Mouse (Mus musculus): ENCODE data around the gene Nell1. TPM values are rescaled to one million over a fixed set of nuclear protein-coding genes. Genes with fewer than 3 reads are reported as not detected.

Gene Nell1
- polyA plus RNA-seq, 1 experiment from 2014 or later, result 30.2 TPM

DNA sequence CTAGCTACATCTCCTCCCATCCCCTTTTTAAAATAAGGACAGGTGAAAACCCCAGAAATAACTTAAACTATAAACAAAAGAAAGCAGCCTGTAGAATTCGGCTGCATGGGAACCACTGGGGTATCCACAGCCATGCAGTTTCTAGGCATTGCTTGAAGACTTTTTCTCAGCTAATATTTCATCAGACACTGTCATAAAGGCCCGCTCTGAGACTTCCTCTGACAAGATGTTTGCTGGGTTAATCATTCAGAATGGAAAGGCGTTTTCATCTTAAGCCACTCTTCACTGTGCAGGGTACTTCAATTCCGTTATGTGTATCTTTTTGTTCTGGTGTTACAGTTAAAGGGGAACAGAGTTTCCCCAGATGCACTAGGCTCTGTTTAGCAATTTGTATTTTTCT is 526.9 kb downstream of the Nell1 start:
- H3K27ac ChIP-seq, result no peak overlapping the region

DNA sequence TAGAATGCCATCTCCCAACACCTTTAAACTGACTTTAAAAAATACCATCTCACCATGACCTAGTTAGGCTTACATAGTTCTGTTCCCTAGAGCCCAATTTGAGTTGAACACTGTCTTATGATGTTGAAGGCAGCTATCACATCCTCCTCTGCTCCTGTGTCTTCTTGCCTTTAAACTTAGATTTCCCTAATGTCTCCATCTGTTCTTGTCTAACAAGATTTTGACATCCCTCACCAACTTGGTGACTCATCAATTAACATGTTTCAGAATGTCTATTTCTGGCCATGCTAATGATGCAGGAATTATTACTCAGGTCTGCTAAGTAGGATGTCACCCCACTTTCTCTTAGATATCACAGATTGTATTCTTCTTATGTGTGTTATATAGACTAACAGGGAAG is 532.4 kb downstream of the Nell1 start:
- H3K27me3 ChIP-seq (replicated peaks), result no peaks in the 10 kb centered on the region
- H3K4me1 ChIP-seq, result no peaks in the 10 kb centered on the region
- H3K4me2 ChIP-seq, result no peak overlapping the region
- ATAC-seq (replicated peaks), result no peak
- H3K27ac ChIP-seq, result no peak overlapping the region
- H3K9ac ChIP-seq, result no peak overlapping the region
- H3K9me3 ChIP-seq, result no peaks in the 10 kb centered on the region
- no peaks in the 10 kb centered on the region for H3K36me3 ChIP-seq (replicated peaks)
- H3K4me3 ChIP-seq, result no peak overlapping the region

More for the DNA sequence above, 526.9 kb downstream of the Nell1 start:
- no peak overlapping the region for H3K4me3 ChIP-seq
- H3K9me3 ChIP-seq, result no peaks in the 10 kb centered on the region
- no peak for ATAC-seq (replicated peaks)
- H3K9ac ChIP-seq, result no peak overlapping the region
- WGBS, result 74% methylated on average over 4 of the region's 4 CpGs
- no peaks in the 10 kb centered on the region for H3K27me3 ChIP-seq (replicated peaks)
- H3K4me1 ChIP-seq, result no peaks in the 10 kb centered on the region
- H3K4me2 ChIP-seq, result no peak overlapping the region
- no peaks in the 10 kb centered on the region for H3K36me3 ChIP-seq (replicated peaks)

DNA sequence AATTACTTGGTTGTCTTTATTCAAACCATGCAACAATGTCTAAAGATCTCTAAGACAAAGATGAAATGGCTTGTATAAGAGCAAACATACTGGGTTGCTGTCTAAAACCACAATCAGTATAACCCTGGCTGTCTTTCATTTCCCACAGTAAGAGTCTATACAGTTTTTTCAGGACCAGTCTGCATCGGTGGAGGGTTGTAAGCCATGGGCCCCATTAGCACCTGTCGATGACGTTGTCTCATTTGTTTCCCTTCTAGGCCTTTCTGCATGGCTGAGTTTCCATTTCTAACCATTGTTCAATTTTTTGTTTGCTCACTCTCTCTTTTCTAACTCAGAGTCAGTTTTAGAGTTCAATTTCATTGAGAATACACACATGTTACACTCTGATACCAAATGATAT is 540.2 kb downstream of the Nell1 start:
- ATAC-seq (replicated peaks), result no peak
- Histone ChIP-seq H3K4me1 (no peaks in the 10 kb centered on the region), H3K27ac (no peak overlapping the region), H3K4me3 (no peak overlapping the region), H3K36me3 (replicated peaks) (no peaks in the 10 kb centered on the region), H3K4me2 (no peak overlapping the region), H3K9ac (no peak overlapping the region), H3K9me3 (no peaks in the 10 kb centered on the region), H3K27me3 (replicated peaks) (no peaks in the 10 kb centered on the region)
- WGBS, result 75% methylated on average over 3 of the region's 3 CpGs

DNA sequence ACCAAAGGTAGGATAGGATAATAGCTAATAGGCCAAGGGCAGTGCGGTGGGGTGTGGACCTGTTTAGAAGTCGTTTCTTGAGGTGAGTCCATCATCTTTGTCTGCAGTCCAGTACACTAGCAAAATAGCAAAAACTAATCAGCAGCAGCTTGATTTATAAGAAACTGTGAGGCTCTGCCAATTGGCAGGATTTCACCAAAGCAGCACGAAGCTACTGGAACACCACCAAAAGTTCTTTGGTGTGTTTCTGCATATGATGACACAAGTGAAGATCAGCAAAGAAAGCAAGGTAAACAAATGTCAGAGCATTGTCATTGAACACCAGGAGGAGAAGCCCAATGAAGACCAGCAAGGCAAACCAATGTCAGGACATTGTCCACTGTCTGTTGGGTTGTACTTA is 542.0 kb downstream of the Nell1 start:
- 82% methylated on average over 3 of the region's 3 CpGs for WGBS
- no peak overlapping the region for H3K27ac ChIP-seq
- ATAC-seq (replicated peaks), result no peak
- no peaks in the 10 kb centered on the region for H3K27me3 ChIP-seq (replicated peaks)
- no peak overlapping the region for H3K4me3 ChIP-seq
- H3K36me3 ChIP-seq (replicated peaks), result no peaks in the 10 kb centered on the region
- no peak overlapping the region for H3K9ac ChIP-seq
- no peak overlapping the region for H3K4me2 ChIP-seq
- H3K4me1 ChIP-seq, result no peaks in the 10 kb centered on the region
- H3K9me3 ChIP-seq, result no peaks in the 10 kb centered on the region

DNA sequence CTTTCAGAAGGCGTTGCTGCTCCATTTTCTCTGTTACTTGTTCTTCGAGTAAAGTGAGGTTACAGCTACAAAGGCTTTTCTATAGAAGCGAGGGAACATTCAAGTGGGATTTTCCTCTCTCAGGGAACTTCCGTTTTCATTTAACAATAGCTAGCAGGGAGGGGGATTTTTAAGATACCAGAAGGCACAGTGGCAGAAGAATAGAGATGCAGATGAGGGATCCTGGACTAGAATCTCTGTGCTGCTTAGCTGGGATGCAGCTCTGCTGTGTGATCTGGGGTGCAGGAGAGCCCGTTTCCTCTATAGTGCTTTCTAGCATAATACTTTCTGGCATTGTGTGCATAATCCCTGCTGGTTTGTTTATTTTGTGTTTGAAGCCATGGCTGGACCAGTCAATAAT is 568.7 kb downstream of the Nell1 start:
- no peak for ATAC-seq (replicated peaks)
- 16% methylated on average over 5 of the region's 5 CpGs for WGBS

DNA sequence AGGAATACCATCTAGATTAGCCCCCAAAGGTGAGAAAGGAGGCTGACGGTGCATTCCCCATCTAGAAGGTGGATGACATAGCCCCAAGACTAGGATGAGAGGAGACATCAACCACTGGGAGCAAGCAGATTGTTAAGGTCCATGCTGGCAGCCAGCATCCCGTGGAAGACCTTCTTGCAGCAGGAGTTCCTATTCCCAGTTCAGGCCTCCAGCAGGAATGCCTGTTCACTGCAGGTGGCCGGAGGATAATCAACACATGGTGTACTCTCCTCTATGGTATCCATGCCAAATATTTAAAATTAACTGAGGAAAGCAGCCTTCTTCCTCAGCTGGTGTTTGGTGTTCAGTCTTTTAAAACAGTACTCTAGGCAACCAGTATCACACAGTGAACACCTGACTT is 574.9 kb downstream of the Nell1 start:
- Histone ChIP-seq H3K27ac (no peak overlapping the region), H3K9me3 (no peaks in the 10 kb centered on the region), H3K27me3 (replicated peaks) (no peaks in the 10 kb centered on the region), H3K4me3 (no peak overlapping the region), H3K4me1 (no peaks in the 10 kb centered on the region), H3K36me3 (replicated peaks) (no peaks in the 10 kb centered on the region), H3K9ac (no peak overlapping the region), H3K4me2 (no peak overlapping the region)
- no peak for ATAC-seq (replicated peaks)
- 78% methylated on average over 3 of the region's 3 CpGs for WGBS

More for the DNA sequence above, 568.7 kb downstream of the Nell1 start:
- H3K4me3 ChIP-seq, result no peak overlapping the region
- 0 out of 2 replicates have a peak, but pooled peaks cover 3% of the 10 kb centered on the region for H3K4me1 ChIP-seq
- no peaks in the 10 kb centered on the region for H3K27me3 ChIP-seq (replicated peaks)
- no peaks in the 10 kb centered on the region for H3K36me3 ChIP-seq (replicated peaks)
- no peaks in the 10 kb centered on the region for H3K9me3 ChIP-seq
- no peak overlapping the region for H3K9ac ChIP-seq
- no peak overlapping the region for H3K4me2 ChIP-seq
- H3K27ac ChIP-seq, result no peak overlapping the region

DNA sequence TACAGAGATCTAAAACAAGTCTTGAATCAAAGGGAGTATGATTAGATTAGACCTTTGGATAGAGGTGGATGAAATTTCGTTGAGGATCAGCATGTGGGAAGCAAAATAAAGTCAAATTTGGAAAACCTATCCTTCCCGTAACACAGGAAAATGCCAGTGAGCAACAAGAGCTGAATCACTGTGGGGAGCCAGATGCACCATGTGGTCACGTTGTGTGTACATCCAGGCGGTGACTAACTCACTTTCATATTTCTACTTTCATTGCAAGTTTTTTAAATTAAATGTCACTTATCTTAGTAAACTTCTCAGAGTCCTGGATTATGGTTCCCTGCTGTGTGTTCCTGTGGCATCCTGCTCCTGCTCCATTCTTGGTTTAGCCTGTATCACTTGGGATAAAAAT is 576.8 kb downstream of the Nell1 start:
- H3K27me3 ChIP-seq (replicated peaks), result no peaks in the 10 kb centered on the region
- no peak overlapping the region for H3K4me3 ChIP-seq
- no peaks in the 10 kb centered on the region for H3K36me3 ChIP-seq (replicated peaks)
- H3K4me1 ChIP-seq, result no peaks in the 10 kb centered on the region
- H3K4me2 ChIP-seq, result no peak overlapping the region
- no peak for ATAC-seq (replicated peaks)
- H3K9me3 ChIP-seq, result no peaks in the 10 kb centered on the region
- H3K27ac ChIP-seq, result no peak overlapping the region
- 76% methylated on average over 4 of the region's 4 CpGs for WGBS
- H3K9ac ChIP-seq, result no peak overlapping the region

DNA sequence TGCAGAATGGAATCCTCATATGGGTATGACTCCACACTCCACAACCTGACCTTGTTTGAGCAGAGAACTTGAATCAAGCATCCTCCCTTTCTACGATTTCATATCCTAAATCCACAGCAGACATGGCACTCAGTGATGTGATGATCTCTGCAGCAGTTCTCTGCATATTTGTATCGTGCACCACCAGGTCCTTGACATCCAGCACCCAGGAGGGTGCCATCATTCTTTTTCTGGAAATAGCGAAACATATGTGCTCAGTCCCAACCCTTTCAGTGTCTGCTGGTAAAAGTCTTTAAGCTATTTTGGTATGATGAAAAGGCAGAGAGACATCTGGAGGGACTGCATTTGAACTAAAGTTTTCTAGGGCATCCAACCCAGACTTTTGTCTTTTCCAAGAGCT is 588.0 kb downstream of the Nell1 start:
- H3K36me3 ChIP-seq (replicated peaks), result no peaks in the 10 kb centered on the region
- WGBS, result 82% methylated on average over 3 of the region's 3 CpGs
- no peak overlapping the region for H3K4me2 ChIP-seq
- ATAC-seq (replicated peaks), result no peak
- no peak overlapping the region for H3K27ac ChIP-seq
- no peaks in the 10 kb centered on the region for H3K9me3 ChIP-seq
- no peak overlapping the region for H3K9ac ChIP-seq
- no peaks in the 10 kb centered on the region for H3K27me3 ChIP-seq (replicated peaks)
- H3K4me3 ChIP-seq, result no peak overlapping the region
- no peaks in the 10 kb centered on the region for H3K4me1 ChIP-seq

DNA sequence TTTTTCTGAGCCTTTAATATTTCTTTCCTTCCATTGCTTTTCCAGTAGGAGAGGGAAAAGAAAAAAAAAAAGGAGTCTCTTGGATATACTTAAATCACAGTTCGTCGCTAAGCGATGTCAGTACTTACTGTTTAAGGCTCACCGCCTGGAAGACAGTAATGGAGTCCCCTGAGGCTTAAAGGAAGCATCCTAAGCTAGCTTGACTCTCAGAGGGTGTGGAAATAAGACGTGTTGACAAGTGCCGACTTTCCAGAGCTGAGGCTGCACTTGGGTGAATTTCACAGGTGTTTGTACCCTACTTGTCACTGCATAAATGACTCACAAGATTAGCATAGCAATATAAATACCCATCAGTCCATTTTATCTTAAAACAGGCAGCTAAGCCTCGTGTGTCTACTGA is 599.2 kb downstream of the Nell1 start:
- peak; percentile 60; the same call in 1 of the 2 replicates for ATAC-seq (replicated peaks)
- no peak overlapping the region for H3K4me2 ChIP-seq
- H3K9me3 ChIP-seq, result no peaks in the 10 kb centered on the region
- H3K36me3 ChIP-seq (replicated peaks), result no peaks in the 10 kb centered on the region
- no peak overlapping the region for H3K4me3 ChIP-seq
- no peak overlapping the region for H3K27ac ChIP-seq
- H3K9ac ChIP-seq, result no peak overlapping the region
- no peaks in the 10 kb centered on the region for H3K27me3 ChIP-seq (replicated peaks)
- H3K4me1 ChIP-seq, result no peaks in the 10 kb centered on the region
- WGBS, result 68% methylated on average over 7 of the region's 7 CpGs

DNA sequence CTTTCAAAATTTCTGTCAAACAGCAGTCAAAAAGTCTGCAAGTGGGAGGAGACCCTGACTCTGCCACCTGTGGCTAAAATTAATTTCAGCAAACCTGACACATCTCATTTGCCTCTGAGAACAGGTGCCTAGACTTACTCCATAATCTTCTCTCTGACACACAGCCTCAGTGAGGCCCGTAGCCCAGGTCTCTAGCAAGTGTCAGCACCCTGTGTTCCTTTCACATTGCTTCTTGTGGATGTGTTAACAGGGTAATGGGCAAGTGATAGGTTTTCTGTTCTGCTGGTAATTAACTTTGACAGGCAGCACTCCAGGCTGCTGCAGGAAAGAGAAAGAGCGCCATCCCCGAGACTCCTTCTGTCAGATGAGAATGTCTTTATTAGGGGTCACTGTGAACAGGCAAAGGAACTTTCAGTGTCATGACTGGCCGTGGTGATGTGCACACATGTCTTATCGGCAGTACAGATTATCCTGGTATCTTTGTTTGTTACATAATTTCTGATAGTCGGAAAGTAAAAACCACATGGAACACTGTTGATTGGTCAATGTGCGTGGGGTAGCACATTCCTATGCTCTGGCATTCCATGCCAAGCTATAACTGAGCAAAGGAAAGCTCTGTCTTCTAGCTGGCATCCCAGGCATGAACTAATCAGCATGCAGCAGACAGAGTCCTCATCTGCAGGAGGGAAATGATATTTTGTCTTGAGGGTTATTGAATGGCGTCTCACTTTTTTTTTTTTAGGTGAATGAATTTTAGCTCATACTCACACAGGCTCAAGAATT is 614.2 kb downstream of the Nell1 start:
- ATAC-seq (replicated peaks), result peak; percentile 74; the same call in 1 of the 2 replicates
- 40% methylated on average over 8 of the region's 8 CpGs for WGBS

DNA sequence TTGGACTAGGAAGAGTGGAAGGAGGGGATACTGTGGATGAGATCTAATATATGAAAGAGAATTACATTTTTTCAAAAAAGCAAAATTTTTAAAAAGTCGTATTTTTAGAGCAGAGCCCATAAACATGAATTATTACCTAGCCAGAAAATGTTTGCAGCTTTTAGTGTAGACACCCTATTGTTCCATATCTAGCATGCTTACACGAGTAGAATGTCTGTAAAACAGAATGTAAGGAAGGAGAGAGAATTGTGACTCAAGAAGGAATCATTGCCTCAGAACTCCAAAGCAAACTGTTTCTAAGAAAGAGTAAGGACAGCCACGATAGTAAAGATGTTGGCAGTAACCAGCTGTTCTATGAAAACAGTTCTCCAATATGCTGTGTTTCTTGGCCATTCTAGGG is 624.2 kb downstream of the Nell1 start, which contains the start of gene 4933405O20Rik:
Gene 4933405O20Rik (plus strand): TSS at position 301 of the 400 bp plus-strand sequence.
- no peak within 1 kb of the TSS for H3K4me2 ChIP-seq
- no peaks in the 10 kb centered on the region for H3K36me3 ChIP-seq (replicated peaks)
- H3K9me3 ChIP-seq, result no peaks in the 10 kb centered on the region
- no peaks in the 10 kb centered on the region for H3K4me1 ChIP-seq
- no peak within 1 kb of the TSS for H3K27ac ChIP-seq
- H3K4me3 ChIP-seq, result no peak within 1 kb of the TSS
- no peak for ATAC-seq (replicated peaks)
- no peaks in the 10 kb centered on the region for H3K27me3 ChIP-seq (replicated peaks)
- 81% methylated on average over 3 of the region's 3 CpGs for WGBS
- H3K9ac ChIP-seq, result no peak within 1 kb of the TSS

More for the DNA sequence above, 614.2 kb downstream of the Nell1 start:
- Histone ChIP-seq H3K4me2 (no peak overlapping the region), H3K9me3 (no peaks in the 10 kb centered on the region), H3K4me3 (no peak overlapping the region), H3K27me3 (replicated peaks) (no peaks in the 10 kb centered on the region), H3K9ac (no peak overlapping the region), H3K27ac (no peak overlapping the region), H3K4me1 (peaks cover 8% of the 10 kb centered on the region; the same call in 1 of the 2 replicates), H3K36me3 (replicated peaks) (no peaks in the 10 kb centered on the region)

DNA sequence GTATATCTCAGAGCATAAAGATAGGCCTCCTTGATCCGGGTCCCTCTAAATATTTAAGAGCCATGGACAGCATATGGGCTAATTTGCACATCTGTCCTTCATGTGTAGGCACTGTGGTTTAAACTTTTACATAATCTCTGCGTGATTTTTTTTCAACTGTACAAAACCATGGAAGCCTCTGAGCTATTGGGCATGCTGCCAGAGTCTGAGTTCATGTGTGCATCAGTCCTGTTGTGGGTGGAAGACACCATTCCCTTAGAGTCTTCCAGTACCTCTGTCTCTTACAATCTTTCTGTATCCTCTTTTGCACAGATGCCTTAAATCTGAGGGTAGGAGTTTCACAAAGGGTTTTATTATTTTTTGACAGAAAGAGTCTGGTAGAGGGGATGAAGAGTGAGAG is 639.4 kb downstream of the Nell1 start:
- Histone ChIP-seq H3K4me2 (no peak overlapping the region), H3K4me3 (no peak overlapping the region), H3K27ac (no peak overlapping the region), H3K36me3 (replicated peaks) (no peaks in the 10 kb centered on the region), H3K27me3 (replicated peaks) (no peaks in the 10 kb centered on the region), H3K4me1 (0 out of 2 replicates have a peak, but pooled peaks cover 3% of the 10 kb centered on the region), H3K9me3 (no peaks in the 10 kb centered on the region), H3K9ac (no peak overlapping the region)
- 50% methylated on average over 2 of the region's 2 CpGs for WGBS
- ATAC-seq (replicated peaks), result no peak

DNA sequence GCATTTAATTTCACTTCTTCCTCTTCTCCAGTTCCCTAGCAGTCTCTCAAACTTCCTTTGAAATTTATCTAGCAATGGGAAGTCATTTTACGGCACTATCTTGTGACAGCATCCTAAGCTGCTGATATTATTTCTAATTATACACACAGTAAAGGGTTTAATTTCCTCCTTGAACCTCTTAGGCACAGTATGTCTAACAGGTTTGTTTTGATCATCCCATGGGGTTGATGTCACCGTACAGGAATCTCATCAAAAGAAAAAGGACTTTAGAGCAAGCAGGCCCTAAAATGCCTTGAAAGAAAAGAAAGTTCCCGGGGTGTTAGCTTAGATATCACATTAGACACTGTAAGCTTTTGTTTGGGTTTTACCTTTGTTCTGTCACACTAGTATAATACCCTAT is 654.5 kb downstream of the Nell1 start:
- no peak for ATAC-seq (replicated peaks)
- Histone ChIP-seq H3K27ac (no peak overlapping the region), H3K4me2 (no peak overlapping the region), H3K4me3 (no peak overlapping the region), H3K27me3 (replicated peaks) (no peaks in the 10 kb centered on the region), H3K9ac (no peak overlapping the region), H3K9me3 (no peaks in the 10 kb centered on the region), H3K36me3 (replicated peaks) (no peaks in the 10 kb centered on the region), H3K4me1 (no peaks in the 10 kb centered on the region)
- WGBS, result 50% methylated on average over 3 of the region's 3 CpGs

Measured in midbrain, embryonic 15.5 days (tissue).